Mouse (Mus musculus) CD4-positive helper T cell, adult 2 months (primary cell): ENCODE measurements around the gene Prkcz.

Source experiments
- DNase-seq: peaks from one replicate; pipeline ENCODE4 v3.0.0-alpha.2; 2012; ENCODE audit warnings: low read depth, missing footprints, low spot score

Prkcz gene

DNA sequence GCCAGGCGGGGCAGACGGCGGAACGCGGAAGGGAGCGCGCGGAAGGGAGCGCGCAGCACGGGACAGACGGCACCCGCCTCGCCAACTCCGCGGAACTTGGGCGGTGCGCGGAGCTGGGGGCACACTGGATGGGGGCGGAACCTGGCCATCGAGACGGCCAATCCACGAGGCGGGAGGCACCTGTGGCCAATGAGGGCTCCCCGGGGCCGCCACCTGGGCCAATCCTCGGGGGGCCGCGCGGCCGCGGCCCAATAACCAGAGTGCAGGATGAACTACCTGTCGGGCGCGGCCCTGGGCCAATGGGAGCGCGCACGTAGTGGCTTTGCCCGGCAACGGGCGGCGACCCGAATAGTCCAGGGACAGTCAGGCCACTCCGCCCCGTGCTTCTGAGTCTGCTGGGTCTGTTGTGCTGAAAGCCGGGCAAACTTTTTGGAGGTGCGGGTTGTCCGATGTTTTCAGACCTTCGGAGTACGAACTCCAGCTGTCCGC is at the start of gene Prkcz:
Prkcz (minus strand) TSS at position 59 of the 489 bp plus-strand sequence.
- peak; percentile 92 for DNase-seq

DNA sequence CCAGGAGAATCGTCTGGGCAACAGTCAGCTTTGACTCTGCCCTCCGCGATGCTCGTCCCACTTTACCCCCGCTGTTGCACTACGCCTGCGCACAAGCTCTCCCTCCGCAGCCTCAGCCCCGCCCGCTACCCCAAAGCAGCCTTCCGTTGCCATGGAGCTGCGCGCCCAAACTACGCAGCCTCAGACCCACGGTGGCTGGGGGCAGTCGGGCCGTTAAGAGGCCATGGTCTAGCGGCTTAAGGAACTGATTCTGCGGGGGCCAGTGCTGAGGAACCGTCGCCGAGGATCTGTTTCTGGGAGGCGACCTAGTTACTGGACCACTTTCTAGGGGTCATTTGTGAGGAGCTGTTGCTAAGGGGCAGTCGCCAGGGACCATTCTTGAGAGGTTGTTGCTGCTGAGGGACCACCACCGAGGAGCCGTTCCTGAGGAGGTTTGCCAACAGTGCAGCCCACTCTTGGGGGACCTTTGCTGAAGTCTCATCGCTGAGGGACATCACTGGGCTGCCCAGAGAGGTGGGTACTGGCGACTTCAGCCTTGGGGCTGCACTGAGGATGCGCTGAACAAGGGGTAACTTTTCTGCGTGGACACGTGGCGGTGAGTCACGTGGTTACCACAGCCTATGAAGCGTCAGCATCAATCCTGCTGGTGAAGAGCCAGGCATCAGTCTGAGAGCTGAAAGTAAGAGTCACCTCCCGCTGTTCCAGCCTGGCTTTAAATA is 48.1 kb upstream of the Prkcz start, which contains the start of gene Cfap74:
Cfap74 (plus strand) TSS at position 133 of the 719 bp plus-strand sequence.
- peak; percentile 69 for DNase-seq

DNA sequence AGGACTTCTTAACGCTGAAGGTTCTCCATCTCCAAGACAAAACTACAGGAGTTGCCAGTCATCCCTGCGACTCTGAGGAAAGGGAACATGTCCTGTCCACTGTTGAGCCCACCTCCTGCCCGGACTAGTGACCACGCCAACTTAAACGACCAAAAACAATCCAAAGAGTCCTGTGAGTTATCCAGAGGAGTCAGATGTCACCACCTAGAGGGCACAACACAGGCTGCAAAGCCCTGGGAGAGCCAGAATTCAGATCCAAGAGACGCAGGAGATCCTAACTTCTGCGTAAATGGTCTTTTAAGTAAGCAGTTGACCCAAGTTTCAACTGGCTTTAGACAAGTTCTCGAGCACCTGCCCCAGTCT is 47.5 kb upstream of the Prkcz start:
- no peak for DNase-seq

DNA sequence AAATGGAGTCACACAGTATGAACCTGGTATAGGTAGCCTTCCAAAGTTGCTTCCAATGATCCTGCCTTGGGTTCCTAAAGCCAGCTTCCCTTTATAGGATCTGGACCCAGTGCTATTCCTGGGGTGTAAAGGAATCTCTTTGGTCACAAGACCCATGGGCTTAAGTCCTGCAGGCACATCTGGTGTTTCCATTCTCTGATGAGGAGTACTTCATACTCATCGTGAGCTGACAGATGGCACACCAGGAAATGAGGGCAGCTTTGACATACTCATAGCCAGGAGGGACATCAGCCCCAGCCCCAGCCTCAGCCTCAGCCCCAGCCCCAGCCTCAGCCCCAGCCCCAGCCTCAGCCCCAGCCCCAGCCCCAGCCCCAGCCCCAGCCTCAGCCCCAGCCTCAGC is 41.3 kb upstream of the Prkcz start:
- no peak for DNase-seq

DNA sequence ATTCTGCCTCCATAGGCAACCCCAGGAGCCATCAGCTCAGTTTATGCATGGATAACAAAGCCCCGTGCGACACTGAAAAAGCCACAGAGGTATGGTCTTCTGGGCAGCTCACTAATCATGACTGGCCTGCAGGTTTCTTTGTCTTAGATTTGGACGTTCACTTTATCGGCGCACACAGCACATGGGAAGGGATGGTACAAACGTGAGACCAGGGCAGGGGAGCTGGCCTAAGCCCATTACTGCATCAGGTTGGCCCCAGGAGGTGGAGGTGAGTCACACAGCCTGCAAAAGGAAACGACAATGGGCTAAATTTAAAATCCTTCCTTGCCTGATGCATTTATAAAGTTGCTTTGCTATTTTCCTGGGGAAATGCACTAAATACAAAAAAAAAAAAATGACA is 40.0 kb upstream of the Prkcz start:
- no peak for DNase-seq

DNA sequence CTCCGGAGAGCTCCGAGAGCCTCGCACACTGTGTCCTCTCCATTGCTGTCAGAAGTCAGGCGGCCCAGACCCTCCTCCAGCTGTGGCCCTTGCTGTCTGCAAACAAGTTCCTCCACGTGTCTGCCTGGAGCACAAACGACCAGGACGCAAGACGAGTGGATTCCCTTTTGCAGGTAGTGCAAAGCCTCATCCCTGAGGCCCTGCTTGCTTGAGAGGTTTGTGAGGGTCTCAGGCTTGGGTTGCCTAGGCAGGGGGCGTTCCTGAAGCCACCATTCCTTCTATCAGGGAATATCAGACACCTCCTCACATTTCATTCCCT is 37.0 kb upstream of the Prkcz start:
- no peak for DNase-seq

DNA sequence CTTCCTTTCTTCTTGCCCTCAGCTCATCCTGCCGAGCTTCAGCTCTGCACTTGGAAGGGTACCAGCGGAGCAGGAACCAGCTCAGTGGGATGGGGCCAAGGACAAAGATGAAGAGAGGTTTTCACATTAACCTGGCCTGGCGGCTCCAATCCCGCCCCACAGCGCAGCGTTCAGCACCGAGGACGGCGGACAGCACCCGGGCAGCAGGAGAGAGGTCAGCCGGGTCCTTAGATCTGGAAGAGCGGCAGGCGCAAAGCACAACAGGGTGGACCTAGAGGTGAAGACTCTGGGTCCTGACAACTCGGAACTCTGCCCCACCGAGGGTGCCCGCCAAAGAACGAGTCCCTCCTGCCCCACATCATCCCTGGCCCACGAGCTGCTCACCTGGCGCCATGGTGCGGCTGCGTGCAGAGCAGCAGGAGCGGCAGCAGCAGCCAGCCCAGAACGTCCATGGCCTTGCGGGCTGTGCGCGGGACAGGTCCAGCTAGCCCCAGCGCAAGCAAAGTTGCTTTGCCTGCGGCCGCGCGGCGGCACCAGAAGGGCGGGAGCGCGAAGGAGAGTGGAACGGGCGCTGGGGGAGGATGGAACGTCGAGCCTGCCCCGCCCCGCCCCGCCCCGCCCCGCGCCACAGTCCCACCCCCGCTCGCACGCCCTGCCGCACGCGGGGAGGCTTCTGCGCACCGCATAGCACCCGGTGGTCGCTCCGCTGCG is 36.5 kb upstream of the Prkcz start, which contains the start of gene Gabrd:
Gabrd (minus strand) TSS at position 602 of the 711 bp plus-strand sequence.
- peak; percentile 29 for DNase-seq

DNA sequence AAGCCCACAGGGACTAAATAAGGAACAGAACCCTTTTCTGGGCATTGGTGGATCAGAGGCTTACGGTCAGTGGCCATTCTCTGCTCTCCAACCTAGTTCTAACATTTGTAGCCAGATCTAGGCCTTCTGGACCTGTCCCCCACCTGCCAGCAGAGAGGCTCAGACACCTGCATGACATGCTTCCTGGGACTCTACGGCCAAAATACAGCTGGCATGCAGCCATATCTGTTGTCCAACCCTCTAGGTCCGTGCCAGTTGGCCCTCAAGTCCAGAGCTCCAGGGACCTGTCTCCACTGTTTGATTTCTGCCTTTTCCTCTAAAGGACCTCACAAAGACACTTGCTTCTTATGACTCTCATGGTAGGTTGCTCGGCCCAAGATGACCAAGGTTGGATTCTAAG is 35.6 kb upstream of the Prkcz start:
- no peak for DNase-seq

DNA sequence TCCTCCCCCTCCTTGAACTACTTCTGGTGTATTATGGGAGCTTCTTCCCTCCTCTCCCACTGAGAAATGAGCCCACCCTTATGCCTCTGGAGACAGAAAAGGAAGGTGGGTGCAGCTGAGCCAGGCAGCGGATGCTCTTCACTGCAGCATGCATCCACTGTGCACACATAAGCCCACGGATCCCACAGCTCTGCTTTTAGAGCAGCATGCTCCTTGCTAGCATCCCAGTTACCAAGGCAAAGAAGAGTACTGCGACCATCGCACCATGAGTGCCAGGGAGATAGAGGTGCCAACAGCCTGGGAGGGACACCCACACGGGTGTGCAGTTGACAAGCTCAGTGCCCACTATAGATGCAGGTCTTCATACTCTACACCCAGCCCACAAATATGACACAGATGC is 34.3 kb upstream of the Prkcz start:
- DNase-seq, result no peak

DNA sequence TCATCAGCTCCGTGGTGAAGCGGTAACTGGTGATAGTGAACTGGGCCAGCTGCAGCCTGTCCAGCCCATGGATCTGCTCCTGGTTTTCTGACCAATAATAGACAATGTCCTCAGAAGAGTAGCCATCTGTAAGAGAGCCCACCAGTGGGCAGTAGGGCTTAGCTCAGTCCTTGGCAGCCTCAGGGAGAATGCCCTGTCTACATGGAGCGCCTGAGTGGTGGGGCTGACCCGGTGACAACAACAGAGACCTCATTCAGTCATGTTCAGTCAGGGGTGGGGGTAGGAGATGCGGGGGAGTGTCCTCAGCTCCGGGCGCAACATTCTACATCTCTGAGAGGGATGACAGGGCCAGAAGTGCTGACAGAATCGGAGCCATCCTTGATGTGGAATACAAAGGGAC is 26.0 kb upstream of the Prkcz start:
- no peak for DNase-seq

DNA sequence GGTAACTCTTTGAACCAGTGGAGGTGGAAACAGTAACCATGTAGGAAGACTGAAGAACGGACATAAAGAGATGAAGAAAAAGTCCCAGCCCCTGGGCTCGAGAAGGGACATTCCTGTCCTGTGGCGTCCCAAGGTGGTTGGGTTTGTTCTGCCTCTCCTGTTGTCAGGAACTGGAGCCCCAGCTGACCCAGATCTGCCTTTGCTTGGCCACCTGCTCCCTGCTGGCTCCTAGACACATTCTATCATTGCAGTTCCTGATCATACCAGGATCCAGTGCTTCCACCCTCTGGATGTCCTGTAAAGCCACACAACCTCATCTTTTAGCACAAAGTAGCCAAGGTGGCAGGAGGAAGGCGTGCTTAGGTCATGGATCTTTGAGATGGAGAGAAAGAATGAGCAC is 22.2 kb upstream of the Prkcz start:
- no peak for DNase-seq

DNA sequence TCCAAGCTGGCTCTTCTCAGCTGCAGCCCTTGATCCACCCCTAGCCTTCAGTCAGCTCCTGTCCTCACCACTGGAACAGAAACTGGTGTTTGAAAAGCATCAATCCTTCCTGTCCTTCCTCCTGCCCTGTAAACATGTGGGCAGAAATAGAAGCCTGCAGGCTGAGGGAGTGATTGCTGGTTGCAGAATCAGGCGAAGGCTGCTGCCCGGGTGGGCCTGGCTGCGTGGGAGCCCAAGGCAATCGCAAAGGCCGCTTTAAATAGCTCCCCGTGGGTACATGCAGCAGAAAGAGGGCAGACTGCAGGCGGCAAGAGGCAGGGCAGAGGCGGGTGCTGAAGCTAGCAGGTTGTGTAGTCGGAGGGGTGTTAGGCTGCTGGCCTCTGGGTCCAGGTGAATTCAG is 21.6 kb upstream of the Prkcz start:
- no peak for DNase-seq

DNA sequence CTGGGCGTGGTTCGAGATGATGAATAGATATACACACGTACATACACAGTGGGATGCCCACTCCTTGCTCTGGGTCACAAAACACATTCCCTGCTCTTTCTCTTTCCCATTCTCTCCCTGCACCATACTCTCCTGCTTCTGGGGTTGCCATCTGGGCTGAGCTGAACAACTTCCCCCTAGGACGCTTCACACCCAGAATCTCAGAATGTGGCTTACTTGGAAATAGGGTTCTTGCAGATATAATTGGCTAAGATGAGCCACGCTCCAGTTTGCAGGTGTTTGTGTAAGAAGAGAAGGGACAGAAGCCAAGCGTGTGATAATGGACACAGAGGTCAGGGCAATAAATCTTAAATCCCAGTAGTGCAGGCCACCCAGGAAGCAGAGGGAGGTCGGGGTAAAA is 20.8 kb upstream of the Prkcz start:
- DNase-seq, result no peak

DNA sequence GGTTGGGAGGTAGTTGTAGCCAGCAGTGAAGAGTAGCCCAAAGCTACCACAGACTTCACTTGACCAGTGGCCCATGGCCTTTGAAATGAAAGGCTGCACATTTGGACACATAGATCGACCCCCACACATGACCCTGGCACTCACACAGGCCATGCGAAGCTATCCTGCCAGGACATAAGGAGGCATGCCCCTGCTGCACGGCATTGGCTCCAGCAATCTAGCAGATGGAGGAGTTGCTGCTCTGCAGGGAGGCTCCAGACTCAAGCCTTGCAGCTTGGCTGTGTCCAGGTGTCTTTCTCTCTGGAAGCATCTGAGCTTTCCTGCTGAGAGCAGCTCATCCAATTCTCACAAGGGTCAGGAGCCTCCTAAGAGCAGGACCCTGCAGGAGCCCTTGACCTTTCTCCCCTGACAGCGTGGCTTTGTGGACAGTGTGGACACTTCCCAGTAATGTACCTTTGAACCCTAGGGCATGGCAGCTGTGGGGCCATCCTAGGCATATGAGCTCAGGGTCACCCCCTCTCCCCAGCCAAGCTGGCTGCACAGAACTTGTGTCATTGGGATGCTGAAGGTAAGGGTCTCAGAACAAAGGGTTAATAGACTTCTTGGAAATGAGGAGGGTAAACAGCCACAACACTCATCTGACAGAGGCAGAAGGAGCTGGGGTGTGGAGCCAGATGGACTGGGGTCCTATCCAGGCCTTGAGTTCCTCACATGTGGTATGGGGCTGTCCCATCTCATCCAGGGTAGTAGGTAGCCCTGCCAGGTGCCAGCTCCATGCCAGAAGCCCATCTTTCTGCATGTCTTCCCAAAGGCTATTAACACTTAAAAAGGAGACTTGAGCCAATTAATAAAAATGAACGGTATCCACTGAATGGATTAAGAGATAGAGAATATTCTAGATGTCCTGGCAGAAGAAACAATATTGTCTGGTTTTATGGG is 10.9 kb upstream of the Prkcz start:
- no peak for DNase-seq

DNA sequence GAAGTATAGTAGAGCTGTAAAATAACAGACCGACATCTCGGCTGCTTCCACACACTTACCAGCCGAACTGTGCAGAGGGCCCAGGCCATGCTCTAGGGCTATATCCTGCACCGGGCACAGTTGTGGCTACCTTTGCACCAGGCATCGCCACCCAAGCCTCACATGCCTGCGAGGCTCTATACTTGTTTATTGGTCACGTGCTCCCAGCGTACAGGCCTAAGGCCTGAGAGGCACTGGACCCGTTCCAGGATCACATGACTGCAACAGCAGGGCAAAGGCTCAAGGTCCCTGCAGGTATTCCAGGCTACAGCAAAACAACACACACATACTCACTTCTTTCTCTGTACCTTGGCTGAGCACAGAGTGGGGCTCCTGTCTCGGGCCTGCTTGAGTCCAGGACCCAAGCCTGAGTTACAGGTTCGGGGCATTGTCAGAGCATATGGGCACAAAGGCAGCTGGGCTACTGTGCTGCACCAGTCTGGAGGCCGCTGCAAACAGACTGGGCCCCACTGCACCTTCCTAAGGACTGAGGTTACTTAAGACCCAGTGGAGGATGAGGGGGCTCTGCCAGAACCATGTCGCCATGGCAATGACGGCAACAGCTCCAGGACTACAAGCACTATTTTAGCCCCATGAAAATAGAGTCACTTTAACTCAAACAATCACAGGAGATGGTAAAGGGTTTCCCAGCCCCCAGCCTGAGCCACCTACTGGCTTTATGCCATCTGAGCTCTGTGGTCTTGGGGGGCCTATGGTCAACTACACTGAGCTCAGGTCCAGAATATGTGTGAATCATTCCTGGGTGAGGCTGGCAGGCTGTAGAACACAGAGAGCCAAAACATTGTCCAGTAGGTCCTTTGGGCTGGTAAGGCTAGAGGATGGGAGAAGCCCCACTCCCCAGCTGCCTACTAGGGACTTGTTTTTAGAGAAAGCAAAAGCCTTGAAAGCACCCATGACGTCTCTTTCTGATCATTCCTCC is 9.9 kb upstream of the Prkcz start:
- DNase-seq, result no peak

DNA sequence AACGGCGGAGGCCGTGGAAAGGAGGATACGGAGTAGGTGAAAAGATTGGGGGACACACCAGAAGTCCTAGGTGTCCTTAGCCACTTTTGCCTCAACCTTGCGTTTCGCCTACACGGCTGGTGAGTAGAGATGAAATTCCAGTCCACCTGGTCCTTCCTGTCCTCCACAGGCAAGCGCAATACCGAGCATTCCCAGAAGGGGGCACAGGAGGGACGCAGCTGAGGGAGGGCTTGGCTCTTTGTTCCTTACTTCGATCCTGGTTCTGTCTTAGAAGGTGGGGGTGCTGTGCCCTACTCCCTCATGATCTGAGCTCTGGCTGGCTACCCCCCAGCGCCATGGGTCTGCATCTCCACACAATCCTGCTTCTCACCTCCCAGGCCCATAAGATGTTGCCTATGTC is 7.5 kb upstream of the Prkcz start:
- DNase-seq, result peak; percentile 45

DNA sequence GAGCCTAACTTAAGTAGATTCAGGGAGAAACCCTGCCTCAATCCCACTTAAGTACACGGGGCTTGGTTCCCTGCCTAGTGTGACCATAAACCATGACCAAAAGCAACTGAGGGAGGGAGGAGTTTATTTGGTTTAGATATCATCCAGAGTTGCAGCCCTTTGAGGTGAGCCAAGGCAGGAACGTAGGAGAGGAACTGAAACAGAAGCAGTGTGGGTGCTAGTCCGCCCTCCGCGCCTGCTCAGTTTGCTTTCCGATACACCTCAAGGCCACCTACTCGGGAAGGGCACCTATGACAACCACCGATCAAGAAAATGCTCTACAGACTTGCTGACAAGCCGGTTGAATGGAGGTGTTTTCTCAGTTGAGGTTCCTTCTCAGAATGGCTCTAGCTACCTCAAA is 6.6 kb upstream of the Prkcz start:
- DNase-seq, result no peak

DNA sequence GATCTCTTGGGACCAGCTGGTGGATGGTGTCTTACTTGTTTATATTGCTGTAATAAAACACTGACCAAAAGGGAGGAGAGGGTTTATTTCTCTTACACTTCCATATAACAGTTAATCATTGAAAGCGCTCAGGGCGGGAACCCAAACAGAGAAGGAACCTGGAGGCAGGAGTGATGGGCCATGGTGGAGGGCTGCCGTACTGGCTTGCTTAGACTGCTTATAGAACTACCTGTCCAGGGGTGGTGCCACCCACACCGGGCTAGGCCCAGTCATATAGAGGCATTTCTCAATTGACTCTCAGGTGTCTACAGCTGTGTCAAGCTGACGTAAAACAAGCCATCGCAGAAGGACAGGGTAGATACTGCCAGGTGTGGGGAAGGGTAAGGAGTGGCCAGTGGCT is 5.6 kb upstream of the Prkcz start:
- no peak for DNase-seq

DNA sequence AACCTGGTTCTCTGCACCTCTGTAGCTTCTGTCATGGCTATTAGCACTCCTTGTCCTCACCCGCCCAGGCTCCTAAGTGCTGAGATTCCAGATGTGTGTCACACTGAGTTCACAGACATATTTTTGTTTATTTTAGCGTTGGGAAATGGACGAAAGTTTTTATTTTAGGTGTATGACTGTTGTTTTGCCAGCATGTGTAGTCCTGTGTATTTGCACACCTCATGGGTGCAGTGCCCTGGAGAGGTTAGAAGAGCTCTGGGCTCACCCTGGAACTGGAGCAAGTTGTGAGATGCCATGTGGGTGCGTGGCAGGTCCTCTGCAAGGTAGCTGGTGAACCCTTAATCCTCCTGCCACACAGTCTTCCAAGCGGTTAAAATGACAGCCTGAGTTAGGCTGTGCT is 1.3 kb upstream of the Prkcz start:
- DNase-seq, result no peak

DNA sequence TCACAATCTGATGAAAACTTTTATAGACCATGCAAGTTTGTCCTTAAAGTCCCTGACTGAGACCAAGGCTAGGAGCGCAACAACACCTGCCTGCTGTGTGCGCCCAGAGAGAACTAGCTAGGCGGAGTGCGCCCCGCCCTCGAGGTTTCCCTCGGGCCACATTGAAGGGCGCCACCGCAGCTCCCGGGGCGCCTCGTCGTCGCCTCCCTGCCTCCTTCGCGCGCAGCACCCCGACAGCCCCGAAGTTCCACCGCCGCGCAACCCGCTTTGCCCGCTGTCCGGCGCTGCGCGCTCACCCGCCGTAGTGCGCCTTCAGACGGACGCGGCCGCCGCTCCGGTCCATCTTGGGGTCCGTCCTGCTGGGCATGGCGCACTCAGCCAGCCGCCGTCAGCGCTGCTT is 305 bp downstream of the Prkcz start:
- peak; percentile 68 for DNase-seq
